Mouse (Mus musculus) lung, postnatal 25 days (tissue): ENCODE measurements around the gene Shox2.

Experiments
- DNase-seq: peaks from one replicate; pipeline ENCODE4 v3.0.0; 2022; ENCODE audit warnings: low spot score

The Shox2 gene

DNA sequence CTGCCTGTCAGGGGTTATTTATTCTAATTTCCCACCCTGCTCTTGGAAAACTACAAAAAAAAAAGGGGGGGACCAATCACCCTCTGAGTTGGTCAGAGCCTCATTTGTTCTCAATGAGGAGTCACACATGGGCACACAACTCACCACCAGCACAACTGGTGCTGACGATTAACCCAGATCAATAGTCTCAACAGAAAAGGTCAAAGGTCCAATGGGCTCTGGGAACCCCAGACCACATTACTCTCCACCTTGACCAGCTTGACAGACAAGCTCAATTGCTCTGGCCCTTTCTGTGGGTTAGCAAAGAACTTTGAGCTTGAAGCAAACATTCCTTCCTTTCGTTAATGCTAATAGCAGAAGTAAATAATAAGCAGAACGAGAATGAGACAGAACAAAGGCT is 16.7 kb downstream of the Shox2 start:
- DNase-seq: no peak

DNA sequence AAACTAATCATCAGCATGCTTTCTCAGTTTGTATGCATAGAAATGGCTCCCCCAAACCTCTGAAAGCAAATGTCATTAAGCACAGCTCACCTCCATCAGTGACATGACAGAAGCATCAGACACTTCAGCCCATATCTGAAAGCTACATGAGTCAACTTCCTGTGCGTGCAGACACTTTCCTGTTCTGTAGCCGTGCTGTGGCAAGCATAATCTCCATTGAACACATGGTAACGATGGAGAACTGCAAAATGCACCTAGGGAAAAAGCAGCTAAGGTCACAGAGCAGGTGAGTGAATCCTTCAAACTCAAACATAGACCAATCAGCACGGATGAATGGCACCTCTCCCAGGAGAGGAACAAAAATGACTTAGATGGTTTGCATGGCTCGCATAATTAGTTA is 21.6 kb downstream of the Shox2 start:
- no peak for DNase-seq

DNA sequence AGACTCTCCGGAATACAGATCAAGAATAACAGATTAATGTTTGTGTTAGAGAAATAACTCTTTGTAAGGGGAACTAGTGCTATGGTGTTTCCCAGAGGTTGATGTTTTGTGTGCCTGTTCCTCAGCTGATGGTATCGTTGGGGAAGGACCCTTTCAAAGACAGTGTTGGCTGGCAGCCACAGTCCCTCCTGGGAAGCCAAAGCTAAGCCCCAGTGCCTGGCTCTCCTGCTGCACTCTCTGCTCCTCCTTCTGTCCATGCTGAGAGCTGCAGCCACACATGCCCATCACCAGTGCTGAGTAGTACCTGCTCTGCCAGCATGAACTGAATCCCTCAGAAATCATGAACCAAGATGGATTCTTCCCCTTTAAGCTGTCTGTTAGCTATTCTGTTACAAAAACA is 26.4 kb downstream of the Shox2 start:
- DNase-seq: no peak

DNA sequence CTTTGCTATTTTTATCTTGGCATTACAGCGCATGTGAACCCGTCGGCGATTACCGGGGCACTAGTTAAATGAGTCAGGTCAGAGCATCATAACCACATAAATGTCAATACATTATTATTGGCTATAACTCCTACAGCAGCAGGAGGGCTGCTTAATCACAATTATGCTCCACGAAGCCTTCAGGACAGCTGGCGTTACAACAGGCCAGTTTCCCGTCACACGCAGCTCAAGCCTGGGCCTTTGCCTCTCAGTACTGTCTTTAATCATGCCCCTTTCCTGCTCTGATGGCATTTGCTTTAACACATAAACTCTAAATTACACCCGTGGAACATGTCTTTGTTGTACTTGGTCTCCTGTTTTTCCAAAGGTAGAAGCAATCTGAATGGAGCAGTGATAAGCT is 41.9 kb downstream of the Shox2 start:
- DNase-seq: no peak

DNA sequence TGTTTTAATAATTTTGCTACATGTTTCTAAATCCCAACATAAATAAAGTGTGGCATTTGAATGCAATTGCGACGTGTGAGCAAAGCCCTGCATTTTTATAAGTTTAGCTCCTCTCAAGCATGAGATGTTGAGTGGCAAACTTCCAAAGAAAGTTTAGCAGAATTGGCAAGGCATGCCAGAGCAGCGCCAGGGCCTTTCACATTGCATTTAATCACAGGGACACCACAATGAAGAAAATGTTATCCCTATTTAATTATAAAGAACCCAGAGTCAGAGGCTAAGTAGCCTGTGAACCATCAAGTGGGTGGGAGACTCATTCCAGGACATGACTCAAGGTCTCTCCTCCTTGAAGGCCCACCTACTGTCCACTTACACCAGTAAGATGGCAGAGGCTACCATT is 59.1 kb downstream of the Shox2 start:
- no peak for DNase-seq
